Mouse (Mus musculus): ENCODE results near the gene Taf4. TPM values are rescaled to one million over a fixed set of nuclear protein-coding genes. Genes with fewer than 3 reads are reported as not detected.

The Taf4 gene
- 43.8 TPM for total RNA-seq (2023)

GRCm38 (mm10) chr2:179976628-179977343 is at the start of gene Taf4:
Gene Taf4 (minus strand): TSS chr2:179976646.

DNA sequence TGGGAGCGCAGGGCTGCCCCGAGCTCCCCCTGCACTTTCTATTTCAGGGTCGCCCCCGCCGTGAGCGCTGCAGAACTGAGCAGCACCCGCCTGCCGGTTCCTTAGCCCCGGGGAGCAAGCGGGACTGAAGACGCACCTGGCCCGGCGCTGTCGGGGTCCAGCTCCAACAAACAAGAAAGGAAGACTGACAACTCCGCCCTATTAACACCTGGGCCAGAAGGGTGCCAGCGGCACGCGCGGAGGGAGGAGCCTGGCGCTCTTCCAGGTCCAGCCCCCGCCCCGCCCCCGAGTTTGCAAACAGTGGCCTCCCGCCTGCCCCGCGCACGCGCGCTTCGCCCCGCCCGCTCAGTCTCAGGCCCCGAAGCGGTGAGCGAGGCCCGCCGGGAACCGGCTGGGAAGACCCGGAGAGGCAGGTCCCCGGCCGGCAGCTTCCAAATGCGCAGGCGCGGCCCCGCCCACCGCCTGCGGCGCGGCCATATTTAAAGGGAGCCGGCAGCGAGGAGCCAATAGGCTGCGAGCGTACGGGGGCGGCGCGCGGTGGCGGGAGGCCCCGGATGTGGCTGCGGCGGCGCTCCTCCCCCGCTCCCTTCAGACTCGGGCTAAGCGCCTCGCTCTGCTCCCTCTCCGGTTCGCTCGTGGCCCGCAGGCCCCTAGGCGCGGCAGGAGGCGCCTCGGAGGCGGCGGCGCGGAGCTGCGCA is 48.1 kb upstream of the Taf4 start, which contains the start of gene Lsm14b:
Gene Lsm14b (plus strand): TSS at position 587 of the 698 bp plus-strand sequence.

Other genes with a start within 250 kb of the Taf4 start
- 45.3 TPM for gene Lsm14b, start 48.3 kb upstream of the Taf4 start, total RNA-seq (2023)
- 143 TPM for gene Psma7, start 65.8 kb upstream of the Taf4 start, total RNA-seq (2023)
- 6.9 TPM for gene Ss18l1, start 65.9 kb upstream of the Taf4 start, total RNA-seq (2023)
- gene Mtg2, start 93.9 kb upstream of the Taf4 start, total RNA-seq (2023): 22.3 TPM
- gene Hrh3, start 127.8 kb upstream of the Taf4 start, total RNA-seq (2023): not detected
- gene Osbpl2, start 142.7 kb upstream of the Taf4 start, total RNA-seq (2023): 31.3 TPM
- gene Adrm1, start 194.8 kb upstream of the Taf4 start, total RNA-seq (2023): 132 TPM
- 0.65 TPM for gene Lama5, start 249.2 kb upstream of the Taf4 start, total RNA-seq (2023)

All from CD4-positive naive resting alpha-beta T cell, adult 57 days (primary cell).